Mouse (Mus musculus): ENCODE results near the gene Kcnk7.

GRCm38 (mm10) chr19:5684236-5684635 lies 19.9 kb upstream of the Kcnk7 start:
- no peak for TF ChIP-seq CTCF (IDR thresholded peaks at IDR 0.05)
- TF ChIP-seq EP300 (IDR thresholded peaks at IDR 0.05), result no peak

All from lung, postnatal 0 days (tissue).